Mouse (Mus musculus) heart, embryonic 12.5 days (tissue): ENCODE data around the gene Iqgap2. TPM values are rescaled to one million over a fixed set of nuclear protein-coding genes. Genes with fewer than 3 reads are reported as not detected.

Experiments used
- ATAC-seq: fragments of 200-750 bp; cut with Nextera tagmentation; 2 replicates; pipeline ENCODE4 v1.8.0; 2017; ENCODE audit warnings: moderate TSS enrichment, moderate library complexity; ENCODE audit not compliant: insufficient number of reproducible peaks, low FRiP score
- H3K27ac ChIP-seq: fragments of 300-500 bp; sonication (generic); 2 replicates; pipeline ENCODE4 v1.5.1; 2016; ENCODE audit warnings: mild to moderate bottlenecking, moderate library complexity; ENCODE audit not compliant: poor library complexity, severe bottlenecking
- H3K27me3 ChIP-seq: fragments of 300-500 bp; sonication (generic); replicated peaks from 2 replicates; pipeline ENCODE4 v1.6.1; 2016; ENCODE audit warnings: mild to moderate bottlenecking, moderate library complexity
- H3K36me3 ChIP-seq: fragments of 300-500 bp; sonication (generic); 2 replicates; pipeline ENCODE4 v1.6.1; 2016; ENCODE audit warnings: mild to moderate bottlenecking, moderate library complexity
- H3K4me1 ChIP-seq: fragments of 300-500 bp; sonication (generic); replicated peaks from 2 replicates; pipeline ENCODE4 v1.6.1; 2016; ENCODE audit warnings: mild to moderate bottlenecking
- H3K4me2 ChIP-seq: fragments of 300-500 bp; sonication (generic); 2 replicates; pipeline ENCODE4 v1.6.1; 2016; ENCODE audit warnings: mild to moderate bottlenecking, moderate library complexity
- H3K4me3 ChIP-seq: fragments of 300-500 bp; sonication (generic); 2 replicates; pipeline ENCODE4 v1.5.1; 2016; ENCODE audit warnings: mild to moderate bottlenecking
- H3K9ac ChIP-seq: fragments of 300-500 bp; sonication (generic); 2 replicates; pipeline ENCODE4 v1.6.1; 2016; ENCODE audit warnings: mild to moderate bottlenecking, moderate library complexity
- H3K9me3 ChIP-seq: fragments of 300-500 bp; sonication (generic); replicated peaks from 2 replicates; pipeline ENCODE4 v1.6.1; 2016; ENCODE audit warnings: mild to moderate bottlenecking, moderate library complexity
- WGBS: fragments of 180-500 bp; shearing (Covaris S2); methylation state at CpG from one replicate; pipeline ENCODE4 v1.1.7; 2016; 5-methylcytosine and 5-hydroxymethylcytosine counted together
- polyA plus RNA-seq: library from polyadenylated mRNA; unstranded; fragments of >200 nt; fragmentation: Nextera tagmentation; extraction: Ambion mirVana; gene quantifications from 2 replicates; pipeline ENCODE4 v1.2.1, GENCODE M21; 2016

Gene Iqgap2
- polyA plus RNA-seq, 1 experiment from 2014 or later = 6.9 TPM

GRCm38 (mm10) chr13:95578016-95578697 lies 313.6 kb downstream of the Iqgap2 start:
- Histone ChIP-seq H3K9me3 (no peaks in the 10 kb centered on the region), H3K4me3 (no peak overlapping the region), H3K27me3 (no peaks in the 10 kb centered on the region), H3K36me3 (no peaks in the 10 kb centered on the region), H3K4me1 (peaks cover 2% of the 10 kb centered on the region; the same call in 1 of the 2 replicates), H3K9ac (no peak overlapping the region), H3K27ac (no peak overlapping the region), H3K4me2 (no peak overlapping the region)
- WGBS = 85% methylated on average over 5 of the region's 5 CpGs
- no peak for ATAC-seq

Other genes starting within 250 kb of the Iqgap2 start
- gene F2rl2, start 195.1 kb downstream of the Iqgap2 start, polyA plus RNA-seq = 1.9 and 2.2 TPM in 2 replicates
- 26.4 and 29.7 TPM in 2 replicates for gene Gm20075, start 189.5 kb upstream of the Iqgap2 start, polyA plus RNA-seq
- gene Gm17190, start 190.1 kb upstream of the Iqgap2 start, polyA plus RNA-seq = not detected in 2 replicates
- gene Sv2c, start 240.7 kb upstream of the Iqgap2 start, polyA plus RNA-seq = 0.64 and 1.3 TPM in 2 replicates